Mouse (Mus musculus) lung, adult 2 months (tissue): Measurements from ENCODE around the gene Hspa4.

ENCODE experiments used
- CTCF ChIP-seq: fragments of 200-500 bp; IDR thresholded peaks from 2 replicates; pipeline ENCODE4 v1.5.1; 2011; ENCODE audit warnings: mild to moderate bottlenecking, low read length, control low read depth; ENCODE audit not compliant: insufficient read depth
- POLR2A ChIP-seq: fragments of 200-500 bp; IDR thresholded peaks from 2 replicates; pipeline ENCODE4 v1.6.1; 2011; ENCODE audit warnings: low read depth, mild to moderate bottlenecking, control low read depth, low read length, borderline replicate concordance; ENCODE audit errors: extremely low read depth

GRCm38 (mm10) chr11:53249686-53250085 is 50.6 kb downstream of the Hspa4 start:
- no peak for TF ChIP-seq CTCF
- TF ChIP-seq POLR2A: no peak
